Mouse (Mus musculus) cerebellum, adult 11 months (tissue): ENCODE measurements at regions not wholly inside any gene's neighbourhood (a gene's known extent, or its start where the extent isn't known, plus 50 kb on each side); places are given as distances from the start of the nearest gene placed in this dataset.

Experiments used
- DNase-seq: peaks from one replicate; pipeline ENCODE4 v3.0.0; 2022

- no peak for DNase-seq
These were observed 420.2 kb upstream of the Adgrl2 start for GRCm38 (mm10) chr3:149410518-149410917.

DNA sequence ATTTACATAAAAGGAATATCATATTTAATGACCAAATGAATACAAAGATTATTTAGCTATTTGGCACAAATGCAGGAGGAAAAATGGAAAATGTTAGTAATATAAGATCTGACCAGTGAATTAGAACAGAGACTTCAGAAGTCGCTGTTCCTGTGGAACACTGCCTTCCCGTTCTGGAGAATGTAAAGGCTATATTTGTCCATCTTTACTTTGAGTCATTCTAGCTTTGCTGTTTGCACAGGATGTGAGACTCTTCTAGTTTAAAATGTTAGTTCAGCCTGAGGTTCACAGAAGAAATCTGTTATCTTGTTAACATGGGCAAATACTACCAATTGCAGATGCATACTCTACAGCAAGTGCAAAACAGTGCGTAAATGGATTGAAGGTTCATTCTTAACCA is 418.5 kb upstream of the Adgrl2 start:
- no peak for DNase-seq

DNA sequence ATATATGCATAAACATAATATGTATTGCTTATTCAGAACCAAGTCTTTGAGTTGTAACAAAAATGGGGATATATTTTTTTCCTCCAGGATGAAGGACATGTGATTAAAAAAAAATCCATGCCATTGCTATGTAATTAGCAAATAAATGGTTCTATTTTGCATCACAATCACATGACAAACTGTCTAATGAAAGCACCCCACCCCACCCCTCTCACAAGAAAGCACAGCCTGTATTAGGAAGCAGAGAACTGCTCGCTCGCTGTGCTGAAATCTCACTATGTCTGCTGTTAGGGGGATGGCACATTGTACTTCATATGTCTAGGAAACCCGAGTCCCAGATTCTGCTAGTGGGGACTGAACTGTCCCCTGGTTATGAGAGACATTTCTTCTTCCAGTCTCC is 415.5 kb upstream of the Adgrl2 start:
- DNase-seq: no peak

GRCm38 (mm10) chr3:149404691-149405090 is 414.3 kb upstream of the Adgrl2 start:
- no peak for DNase-seq

- DNase-seq: no peak
These were observed 412.1 kb upstream of the Adgrl2 start for GRCm38 (mm10) chr3:149402496-149402895.

DNA sequence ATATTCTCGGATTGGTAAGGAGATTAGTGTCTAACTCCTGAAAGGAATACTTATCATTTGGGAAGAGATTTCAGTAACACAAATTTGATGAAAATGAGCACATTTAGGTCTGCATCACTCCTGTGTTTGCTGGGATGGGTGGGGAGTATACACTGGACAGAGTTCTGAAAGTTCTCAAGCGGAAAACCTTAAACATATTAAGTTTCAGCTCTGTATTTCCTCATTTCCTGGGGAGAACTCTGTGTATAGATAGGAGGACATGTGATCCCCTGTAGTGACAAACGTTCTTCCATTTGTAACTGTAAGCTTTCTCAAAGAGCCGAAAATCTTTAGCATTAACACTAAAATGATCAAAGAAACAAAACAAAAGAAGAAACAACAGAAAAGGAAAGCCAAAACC is 404.7 kb upstream of the Adgrl2 start:
- DNase-seq: no peak

GRCm38 (mm10) chr3:149393317-149394172 is 403.2 kb upstream of the Adgrl2 start:
- no peak for DNase-seq

GRCm38 (mm10) chr3:149392164-149392563 is 401.8 kb upstream of the Adgrl2 start:
- no peak for DNase-seq

- DNase-seq: no peak
These were observed 397.2 kb upstream of the Adgrl2 start for GRCm38 (mm10) chr3:149387537-149387936.

GRCm38 (mm10) chr3:149386027-149386426 is 395.7 kb upstream of the Adgrl2 start:
- no peak for DNase-seq

DNA sequence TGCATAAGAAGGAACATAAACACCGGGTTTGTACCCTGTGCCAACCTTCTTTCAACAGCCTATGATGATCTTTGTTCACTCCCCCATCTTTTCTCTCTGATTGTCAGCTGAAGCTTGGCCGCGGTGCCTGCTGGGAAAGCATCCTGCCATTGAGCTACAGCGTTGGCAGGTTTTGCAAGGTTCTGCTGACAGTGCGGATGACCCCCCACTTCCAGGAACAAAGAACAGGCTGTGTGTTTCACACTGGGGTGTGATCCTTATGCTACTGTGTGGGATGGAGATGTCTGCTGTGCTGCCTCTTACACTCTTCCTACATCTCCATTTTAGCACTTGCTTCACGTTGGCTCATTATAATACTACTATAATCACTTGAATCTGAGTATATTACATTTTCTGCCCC is 395.0 kb upstream of the Adgrl2 start:
- DNase-seq: no peak

DNA sequence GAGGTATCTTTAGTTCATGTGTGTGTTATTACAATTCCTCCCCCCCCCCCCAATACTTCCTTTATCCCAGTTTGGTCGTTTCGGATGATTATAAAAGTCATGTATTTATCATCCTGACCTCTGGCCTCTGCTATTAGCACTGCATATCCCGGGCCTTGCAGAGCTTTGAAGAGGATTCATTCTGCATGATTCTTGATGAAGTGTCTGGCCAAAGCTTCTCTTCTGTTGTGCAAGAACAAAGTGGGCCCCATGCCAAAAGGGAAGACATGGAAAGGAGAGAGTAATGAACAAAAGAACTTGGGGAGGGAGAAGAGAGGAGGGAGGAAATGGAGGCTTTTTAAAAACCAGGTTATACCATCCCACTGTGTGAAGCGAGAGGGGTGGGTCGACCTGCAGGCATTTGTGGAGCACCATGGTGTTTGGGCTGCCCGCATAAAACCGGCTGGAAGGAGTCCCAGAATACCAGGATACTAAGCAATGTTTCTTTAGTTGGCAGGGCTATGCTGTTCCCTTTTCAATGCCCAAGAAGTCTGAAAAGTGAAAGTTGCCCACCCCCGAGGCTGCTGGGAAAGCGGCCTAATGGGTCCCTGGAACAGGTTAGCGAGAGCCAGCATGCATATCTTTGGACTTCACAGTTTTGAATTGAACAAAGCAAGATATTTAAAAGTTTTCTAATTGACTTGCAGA is 391.3 kb upstream of the Adgrl2 start:
- no peak for DNase-seq

DNA sequence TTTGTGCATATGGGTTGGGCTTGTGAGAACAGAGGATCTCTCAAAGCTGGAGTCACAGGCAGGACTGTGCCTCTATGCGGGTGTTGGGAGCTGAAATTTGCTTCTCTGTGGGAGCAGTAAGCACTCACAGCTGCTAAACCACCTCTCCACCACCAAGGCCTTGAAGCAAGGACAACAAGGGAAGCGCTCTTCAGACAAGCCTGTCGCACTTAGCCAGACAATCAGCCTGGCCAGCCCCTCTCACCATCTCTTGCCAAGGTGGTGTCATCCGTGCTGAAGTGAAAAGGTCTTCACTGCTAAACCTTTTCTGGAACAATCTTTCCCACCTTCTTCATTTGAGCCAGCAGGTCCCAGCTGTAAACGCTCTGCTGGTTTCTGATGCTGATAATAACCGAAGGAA is 390.7 kb upstream of the Adgrl2 start:
- no peak for DNase-seq

DNA sequence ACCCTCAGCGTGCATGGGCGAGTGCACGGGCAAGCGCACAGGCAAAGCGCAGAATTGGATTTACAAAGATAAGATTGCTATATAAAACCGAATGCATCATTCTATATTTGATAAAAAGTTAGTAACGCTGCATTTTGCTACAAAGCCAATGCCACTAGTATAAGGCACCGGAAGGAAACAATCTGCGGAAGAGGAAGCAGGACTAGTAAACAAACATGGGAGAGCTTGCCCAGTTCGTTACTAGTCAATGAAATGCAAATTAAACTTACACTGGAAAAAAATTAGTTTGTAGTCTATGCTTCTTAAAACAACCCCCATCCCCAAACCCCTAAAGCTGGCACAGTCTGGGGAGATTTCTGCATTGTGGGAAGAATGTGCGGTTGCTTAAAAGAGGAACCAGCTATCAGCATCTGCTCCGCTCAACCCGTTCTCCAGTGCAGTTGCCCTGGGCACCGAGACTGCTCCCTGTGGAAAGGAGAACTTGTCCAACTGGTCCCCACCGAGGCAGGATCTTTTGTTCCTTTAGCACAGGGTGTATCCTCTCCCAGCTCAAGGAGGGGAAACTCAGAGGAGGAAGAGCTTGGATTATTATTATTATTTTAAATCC is 389.6 kb upstream of the Adgrl2 start:
- no peak for DNase-seq

- DNase-seq: no peak
These were observed 389.0 kb upstream of the Adgrl2 start for GRCm38 (mm10) chr3:149379249-149379865.

GRCm38 (mm10) chr3:149371439-149371838 is 381.1 kb upstream of the Adgrl2 start:
- DNase-seq: no peak

- no peak for DNase-seq
These were observed 380.3 kb upstream of the Adgrl2 start for GRCm38 (mm10) chr3:149370517-149371227.

DNA sequence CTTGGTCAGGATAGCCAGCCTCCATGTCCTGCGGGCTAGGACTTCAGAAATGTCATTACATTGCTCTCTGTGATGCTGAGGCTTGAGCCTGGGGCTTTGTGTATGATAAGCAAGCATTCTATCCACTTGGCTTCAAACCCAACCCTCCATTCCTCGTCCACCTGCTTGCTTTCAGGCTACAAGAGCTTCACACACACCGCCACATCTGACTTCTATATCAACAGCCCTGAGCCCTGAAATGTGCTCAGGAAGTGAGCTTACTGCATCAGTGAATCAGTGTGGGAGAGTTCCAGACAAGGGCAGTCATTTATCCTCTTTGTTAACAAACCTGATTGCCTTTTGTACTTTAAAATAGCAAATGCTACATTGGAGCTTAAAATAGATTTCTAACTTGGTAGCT is 377.5 kb upstream of the Adgrl2 start:
- DNase-seq: no peak

GRCm38 (mm10) chr3:149360164-149360563 is 369.8 kb upstream of the Adgrl2 start:
- no peak for DNase-seq

DNA sequence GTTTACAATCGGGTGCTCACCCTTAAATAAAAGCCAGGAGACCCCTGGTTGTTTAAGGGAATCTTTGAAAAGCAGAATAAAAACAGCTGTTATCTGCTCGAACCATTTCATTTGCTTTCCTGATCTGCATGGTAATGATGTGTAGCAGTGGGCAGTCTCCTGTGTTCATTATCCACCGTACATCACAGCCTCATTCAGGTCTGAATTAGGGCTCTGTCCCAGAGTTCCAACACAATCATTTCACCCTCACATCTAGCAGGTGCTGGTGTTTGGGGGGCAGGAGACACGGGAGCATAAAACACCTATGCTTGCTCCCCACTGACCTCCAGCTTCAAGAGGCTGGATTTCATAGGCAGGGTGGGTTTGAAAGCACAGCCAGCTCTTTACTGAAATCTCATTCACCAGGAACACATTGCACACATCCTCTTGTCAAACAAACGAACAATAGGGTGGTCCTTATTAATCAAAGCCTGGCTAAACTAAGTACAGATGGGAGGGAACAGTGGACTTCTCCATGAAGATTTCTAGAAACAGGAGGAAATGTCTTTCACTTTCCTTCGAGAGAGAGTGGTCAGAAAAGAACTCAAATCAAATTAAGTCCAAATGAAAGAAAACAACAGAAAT is 368.3 kb upstream of the Adgrl2 start:
- no peak for DNase-seq

GRCm38 (mm10) chr3:149357903-149358569 is 367.7 kb upstream of the Adgrl2 start:
- DNase-seq: no peak

GRCm38 (mm10) chr3:149357121-149357520 is 366.8 kb upstream of the Adgrl2 start:
- no peak for DNase-seq
